12 mouse cellular contexts compared by ENCODE assay signal in genomic region chr12:69688368-69688767, GRCm38 (mm10). TPM values are rescaled to one million over a fixed set of nuclear protein-coding genes. Genes with fewer than 3 reads are reported as not detected.
DNase-seq lines count a peak whose midpoint lies in the region; ATAC-seq lines count a peak whose summit lies in the region.
"Had no signal": no experiment of that assay in that cellular context is flagged by ENCODE, and none has a peak within 500 bp of the region (broad histone marks: within the 10 kb centered on the region; RNA-seq: fewer than 3 reads in every experiment).

No protein-coding gene starts in this region.

- no peak overlapping the region for H3K4me3 ChIP-seq in heart, embryonic 15.5 days
- H3K4me3 ChIP-seq: hindbrain, embryonic 12.5 days had no signal

- ATAC-seq in heart, embryonic 15.5 days (replicated peaks; ENCODE audit: insufficient number of reproducible peaks, insufficient read depth, low FRiP score, low read depth) = no peak

- peak overlapping the region; percentile 15 for H3K27ac ChIP-seq in heart, embryonic 15.5 days
- H3K27ac ChIP-seq: hindbrain, embryonic 12.5 days had no signal

- no peaks in the 10 kb centered on the region for H3K27me3 ChIP-seq in heart, embryonic 15.5 days
- H3K27me3 ChIP-seq: CH12.LX; hindbrain, embryonic 12.5 days had no signal

- intact Hi-C loops in heart, postnatal 36 days (cut with DNase I) = no loop called here

- WGBS in heart, embryonic 15.5 days = 23% methylated on average over 2 of the region's 2 CpGs
- WGBS in large intestine, adult 2 months = 8% methylated on average over 2 of the region's 2 CpGs

- no peak overlapping the region for H3K9ac ChIP-seq in heart, embryonic 15.5 days
- H3K9ac ChIP-seq: hindbrain, embryonic 12.5 days had no signal

- DNase-seq in heart, postnatal 36 days = no peak
- peak; percentile 21 for DNase-seq in ovary, postnatal 14 days (ENCODE audit: low spot score)
- no peak for DNase-seq in ovary, postnatal 36 days (ENCODE audit: low spot score)
- DNase-seq in large intestine, adult 2 months (ENCODE audit: low read depth, low spot score) = peak; percentile 80
- no peak for DNase-seq in urinary bladder, postnatal 25 days (ENCODE audit: low spot score)
- DNase-seq in spleen, adult 18-20 months = no peak
- no peak for DNase-seq in gastrocnemius, postnatal 4 days (ENCODE audit: low spot score in 2 of 2)
- DNase-seq: embryo, embryonic 11 days; right cerebral cortex, adult 18-20 months had no signal

- no peaks in the 10 kb centered on the region for H3K9me3 ChIP-seq in heart, embryonic 15.5 days (replicated peaks)
- H3K9me3 ChIP-seq: hindbrain, embryonic 12.5 days had no signal

- H3K36me3 ChIP-seq in heart, embryonic 15.5 days = no peaks in the 10 kb centered on the region
- H3K36me3 ChIP-seq: hindbrain, embryonic 12.5 days had no signal

- no peak overlapping the region for H3K4me2 ChIP-seq in heart, embryonic 15.5 days
- H3K4me2 ChIP-seq: hindbrain, embryonic 12.5 days had no signal

- H3K4me1 ChIP-seq in heart, embryonic 15.5 days (replicated peaks) = peaks cover 8% of the 10 kb centered on the region
- H3K4me1 ChIP-seq: hindbrain, embryonic 12.5 days had no signal

RNA-seq across cellular contexts. Expression of gene Sos2, which starts 6.7 kb away (rescaled TPM):
- 6.7 and 7.4 TPM in 2 replicates for polyA plus RNA-seq in heart, embryonic 15.5 days (2015; fragmentation: Nextera tagmentation; extraction: Ambion mirVana)
- total RNA-seq in heart, postnatal 36 days (2021) = 10 to 100 TPM; 35.5 to 36.2 TPM
- 11.3 and 16.9 TPM in 2 replicates for polyA plus RNA-seq in large intestine, adult 2 months (2012; rRNA removed)
- 10 to 100 TPM; 37.5 to 42.9 TPM for total RNA-seq in gastrocnemius, postnatal 4 days (2021)

RNA-seq across cellular contexts. Expression of gene L2hgdh, which starts 36.3 kb away (rescaled TPM):
- polyA plus RNA-seq in heart, embryonic 15.5 days (2015; fragmentation: Nextera tagmentation; extraction: Ambion mirVana) = 15.4 and 16.4 TPM in 2 replicates
- 10 to 100 TPM; 47.4 to 53.7 TPM for total RNA-seq in heart, postnatal 36 days (2021)
- polyA plus RNA-seq in large intestine, adult 2 months (2012; rRNA removed) = 5.7 and 8.7 TPM in 2 replicates
- total RNA-seq in gastrocnemius, postnatal 4 days (2021) = 10 to 100 TPM; 38.1 to 38.9 TPM

RNA-seq across cellular contexts. Expression of gene Atp5s, which starts 36.4 kb away (rescaled TPM):
- 27.9 and 28.8 TPM in 2 replicates for polyA plus RNA-seq in heart, embryonic 15.5 days (2015; fragmentation: Nextera tagmentation; extraction: Ambion mirVana)
- 10 to 100 TPM; 30.3 to 31.9 TPM for total RNA-seq in heart, postnatal 36 days (2021)
- polyA plus RNA-seq in large intestine, adult 2 months (2012; rRNA removed) = 9.4 and 15.4 TPM in 2 replicates
- total RNA-seq in gastrocnemius, postnatal 4 days (2021) = 10 to 100 TPM; 10.6 to 11.0 TPM

Comparison
In these comparisons a context has a peak if more than half of its experiments do, and no peak if none do; other contexts are left out.
1. DNase-seq: peak in ovary, postnatal 14 days (single experiment) and large intestine, adult 2 months (single experiment); none in heart, postnatal 36 days (0 of 2), ovary, postnatal 36 days (single experiment), urinary bladder, postnatal 25 days (single experiment), spleen, adult 18-20 months (0 of 2) and gastrocnemius, postnatal 4 days (0 of 2).